Mouse (Mus musculus) thymus, postnatal 14 days (tissue): ENCODE data around the gene Cda.

ENCODE experiments used
- DNase-seq: peaks from one replicate; pipeline ENCODE4 v3.0.0; 2021

Gene Cda

DNA sequence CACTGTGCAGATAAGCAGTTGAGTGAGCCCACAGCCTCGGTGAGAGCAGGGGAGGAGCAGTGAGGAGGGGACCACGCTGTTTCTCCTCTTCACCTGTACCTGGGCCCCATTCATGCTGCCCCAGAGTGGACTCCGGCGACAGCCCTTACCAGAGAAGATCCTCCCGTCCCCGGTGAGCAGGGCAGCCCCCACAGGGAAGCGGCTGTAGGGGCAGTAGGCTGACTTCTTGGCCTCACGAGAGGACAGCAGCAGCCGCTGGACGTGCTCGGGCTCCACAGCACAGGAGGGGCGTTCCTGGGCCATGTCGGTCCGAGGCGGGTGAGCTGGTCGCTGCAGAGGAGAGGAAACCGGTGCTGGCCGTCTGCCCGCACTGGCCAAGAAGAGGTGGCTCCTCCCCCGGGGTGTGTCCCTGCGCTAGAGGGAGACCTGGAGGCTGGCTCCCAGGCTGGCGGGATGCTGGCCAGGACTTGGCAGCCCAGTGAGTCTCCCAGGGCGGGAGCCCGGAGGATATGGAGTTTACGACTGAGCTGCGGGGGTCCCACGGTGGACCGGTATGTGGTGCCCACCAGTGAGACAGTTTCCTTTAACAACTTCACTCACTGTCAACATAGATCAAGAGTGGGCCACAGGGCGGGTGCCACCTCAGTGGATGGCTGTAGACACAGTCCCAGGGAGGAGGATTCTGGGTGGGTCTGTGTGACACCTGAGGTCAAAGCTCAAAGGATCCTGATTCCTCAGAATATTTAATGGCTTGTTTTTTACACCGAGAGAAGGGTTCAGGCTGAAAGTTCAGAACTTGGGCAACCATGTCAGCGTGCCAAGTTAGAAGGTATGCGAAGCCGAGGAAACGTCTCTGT is at the start of gene Cda:
Gene Cda (minus strand): TSS at position 352 of the 857 bp plus-strand sequence.
- no peak for DNase-seq

DNA sequence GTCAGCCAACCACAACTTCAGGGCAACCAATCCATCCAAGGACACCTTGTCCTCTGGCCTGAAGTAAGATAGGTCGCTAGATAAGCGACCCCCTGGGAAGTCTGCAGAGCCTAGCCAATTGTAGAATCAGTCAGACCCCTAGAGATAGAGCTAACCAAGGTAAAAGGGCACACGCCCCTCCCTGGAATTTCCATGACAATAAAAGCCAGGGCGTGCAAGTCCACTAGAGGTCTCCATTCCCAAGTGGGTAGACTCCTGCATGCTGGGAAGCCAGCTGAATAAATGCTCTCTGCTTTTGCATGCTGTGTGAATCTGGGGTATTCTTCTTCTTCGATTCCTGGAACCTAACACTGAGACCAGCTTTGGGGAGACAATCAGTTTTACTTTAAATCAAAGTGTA is 48.6 kb upstream of the Cda start:
- DNase-seq: no peak

DNA sequence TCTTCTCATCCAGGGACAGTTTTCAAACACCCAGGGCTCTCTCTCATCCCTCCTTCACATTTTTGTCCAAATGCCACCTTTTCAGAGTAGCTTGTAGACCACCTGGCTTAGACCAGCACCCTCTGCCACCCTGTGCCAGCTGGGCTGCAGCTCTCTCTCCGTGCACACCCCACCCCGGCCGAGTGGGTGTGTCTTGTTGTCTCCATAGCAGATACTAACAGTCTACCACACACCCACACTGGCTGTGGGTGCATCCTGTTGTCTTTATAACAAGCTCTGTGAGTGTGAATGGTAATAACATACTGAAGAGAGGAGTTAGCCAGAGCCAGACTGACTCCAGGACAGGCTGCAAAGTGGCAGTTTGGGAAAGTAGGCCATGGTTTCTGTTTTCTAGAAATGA is 48.2 kb upstream of the Cda start:
- no peak for DNase-seq

DNA sequence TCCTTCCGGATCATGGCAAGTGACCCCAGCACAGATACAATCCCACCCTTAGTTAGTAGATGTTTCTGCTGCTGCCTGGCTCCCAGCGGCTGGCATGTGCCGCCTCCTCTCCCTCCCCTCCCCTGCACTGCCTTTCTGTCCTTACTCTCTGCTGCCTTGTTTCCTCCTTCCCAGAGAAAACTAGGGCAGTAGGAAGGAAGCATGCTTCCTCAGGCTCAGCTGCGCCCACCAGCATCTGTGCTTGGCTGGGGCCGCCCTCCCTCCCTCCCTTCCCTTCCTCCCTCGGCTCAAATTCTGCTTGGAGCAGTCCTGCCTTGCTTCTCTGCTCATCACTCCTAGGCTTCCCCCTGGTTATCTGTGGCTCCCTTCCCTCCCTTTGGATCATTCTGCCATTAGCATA is 46.9 kb upstream of the Cda start:
- DNase-seq: no peak

DNA sequence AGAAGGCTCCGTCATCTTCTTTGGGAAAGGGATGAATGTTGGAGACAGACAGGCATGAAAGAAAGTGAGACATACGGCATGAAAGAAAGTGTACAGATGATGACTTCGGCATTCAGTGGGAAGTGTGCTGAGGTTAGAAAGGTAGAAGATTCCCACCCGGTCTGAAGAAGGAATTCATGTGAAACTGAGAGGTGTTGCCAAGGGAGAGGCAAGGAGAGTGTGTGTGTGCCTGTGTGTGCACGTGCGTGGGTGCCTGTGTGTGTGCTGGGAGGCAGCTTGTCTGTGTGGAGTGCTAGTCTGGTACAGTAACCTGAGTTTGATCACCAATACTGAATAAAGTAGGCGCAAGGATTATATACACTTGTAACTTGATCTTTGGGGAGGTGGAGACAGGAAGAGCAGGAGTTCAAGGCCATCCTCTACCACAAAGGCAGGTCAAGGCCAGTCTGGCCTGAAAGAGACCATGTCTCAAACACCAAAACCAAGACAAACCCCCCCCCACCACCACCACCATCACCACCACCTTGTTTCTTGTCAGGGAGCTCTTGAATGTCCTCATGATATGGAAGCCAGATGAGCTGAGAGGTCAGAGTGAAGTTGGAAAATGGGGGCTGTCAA is 43.8 kb upstream of the Cda start:
- no peak for DNase-seq

DNA sequence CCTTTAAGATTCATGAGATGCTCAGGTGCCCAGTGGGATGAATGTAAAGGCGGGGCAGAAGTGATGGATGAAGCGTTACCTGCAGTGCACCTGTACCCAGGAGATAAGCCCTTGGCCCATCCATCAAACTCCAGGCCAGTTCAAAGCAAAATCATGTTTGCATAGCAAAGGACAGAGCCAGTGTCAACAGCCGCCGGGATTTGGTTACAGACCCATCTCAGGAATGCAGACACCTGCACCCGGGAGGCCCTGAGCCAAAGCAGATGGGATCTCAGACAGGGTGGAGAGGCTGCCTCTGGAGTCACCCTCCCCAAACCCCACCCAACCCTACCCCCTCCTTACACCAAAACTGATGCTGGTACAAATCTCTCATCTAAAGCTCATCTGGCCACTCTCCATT is 43.2 kb upstream of the Cda start:
- no peak for DNase-seq

DNA sequence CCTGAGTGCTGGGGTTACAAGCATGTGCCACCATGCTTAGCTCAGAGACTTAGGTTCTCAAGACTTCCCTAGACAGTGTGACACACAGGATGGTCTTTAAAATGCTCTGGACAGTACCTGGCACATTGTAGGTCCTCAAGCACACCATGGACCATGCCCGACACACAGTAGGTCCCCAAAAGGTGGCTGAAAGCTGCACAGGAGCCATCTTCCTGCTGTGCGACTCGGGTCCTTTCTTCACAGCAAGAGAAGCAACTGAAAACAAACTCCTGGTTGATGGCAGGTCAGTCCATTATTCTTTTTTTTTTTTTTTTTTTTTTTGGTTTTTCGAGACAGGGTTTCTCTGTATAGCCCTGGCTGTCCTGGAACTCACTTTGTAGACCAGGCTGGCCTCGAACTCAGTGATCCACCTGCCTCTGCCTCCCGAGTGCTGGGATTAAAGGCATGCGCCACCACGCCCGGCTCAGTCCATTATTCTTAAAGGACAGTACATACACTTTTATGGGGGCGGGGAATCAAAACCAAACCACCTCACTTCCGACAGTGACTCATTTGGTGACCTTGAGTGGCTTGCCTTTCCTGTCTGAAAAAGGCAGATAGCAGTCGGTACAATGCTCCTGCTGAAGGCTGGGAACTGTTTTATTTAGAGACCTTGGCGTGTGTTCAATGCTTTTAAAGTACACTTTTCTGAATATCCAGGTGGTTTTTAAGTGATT is 39.8 kb upstream of the Cda start:
- DNase-seq: no peak

DNA sequence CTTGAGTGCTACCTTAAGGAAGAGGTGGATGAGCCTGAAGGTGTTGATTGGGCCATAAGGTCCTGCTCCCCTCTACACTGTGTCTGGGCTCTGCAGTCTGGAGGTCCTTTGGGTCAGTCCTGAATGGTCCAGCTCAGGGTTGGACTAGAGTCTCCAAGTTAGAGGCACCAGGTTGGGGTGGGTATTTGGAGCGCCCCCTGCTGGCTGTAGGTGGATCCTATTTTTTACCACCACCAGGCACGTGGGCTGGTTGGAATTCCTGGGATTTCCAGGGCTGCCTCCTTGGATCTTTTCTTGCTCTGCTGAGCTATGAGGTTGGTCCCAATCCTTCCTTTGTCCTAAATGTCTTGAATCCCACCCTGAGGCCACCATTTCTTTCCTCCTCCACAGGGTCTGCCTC is 37.0 kb upstream of the Cda start:
- peak; percentile 29 for DNase-seq

DNA sequence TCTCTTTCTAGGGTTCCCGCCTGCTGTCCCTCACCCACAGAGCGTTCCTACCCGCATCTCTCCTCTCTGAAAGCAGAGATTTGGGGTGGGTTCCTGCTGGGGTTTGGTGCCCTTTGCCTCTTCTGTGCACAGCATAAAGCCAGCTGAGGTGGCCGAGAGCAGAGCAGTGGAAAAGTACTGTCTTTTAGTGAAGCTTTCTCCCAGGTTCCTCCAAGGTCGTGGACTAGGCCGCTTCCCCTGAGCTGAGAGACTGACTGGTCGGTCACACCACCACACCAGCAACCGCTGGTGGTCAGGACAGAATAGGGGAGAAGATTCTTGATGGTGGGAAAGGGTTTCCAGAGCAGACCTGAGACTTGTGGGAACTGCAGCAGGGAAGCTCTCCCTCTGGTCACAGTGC is 28.9 kb upstream of the Cda start:
- DNase-seq: no peak

DNA sequence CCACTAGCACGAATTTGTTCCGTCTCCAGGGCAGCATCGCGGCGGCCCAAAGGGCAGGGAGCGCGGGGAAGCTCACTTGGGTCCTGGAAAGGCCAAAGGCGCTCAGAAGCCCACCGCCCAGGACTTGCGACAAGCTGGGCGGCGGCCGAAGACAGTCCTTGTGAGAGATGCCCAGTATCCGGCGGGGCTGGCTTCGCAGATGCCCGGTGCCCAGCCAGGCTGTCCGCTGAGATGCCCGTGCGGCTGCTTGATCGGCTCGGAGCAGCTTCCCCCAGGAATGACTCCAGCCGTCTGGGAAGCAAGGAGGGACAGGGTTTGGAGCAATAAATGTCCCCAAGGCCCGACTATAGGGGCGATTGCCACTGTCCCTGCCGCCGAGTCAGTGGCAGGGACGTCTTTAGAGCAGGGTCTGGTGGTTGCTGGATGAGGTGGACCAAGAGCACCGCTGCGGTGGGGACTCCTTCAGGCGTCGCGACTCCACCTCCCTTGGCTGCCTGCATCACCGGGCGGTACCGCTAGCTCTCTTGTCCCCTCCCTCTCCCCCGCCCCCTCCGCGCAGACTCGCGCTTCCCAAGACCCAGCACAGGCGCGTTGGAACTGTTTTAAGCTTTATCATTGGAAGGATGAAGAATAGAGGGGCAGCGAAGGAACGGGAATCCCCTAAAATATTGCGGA is 28.3 kb upstream of the Cda start, which contains the start of gene Fam43b:
Gene Fam43b (minus strand): TSS at position 558 of the 675 bp plus-strand sequence.
- DNase-seq: no peak

DNA sequence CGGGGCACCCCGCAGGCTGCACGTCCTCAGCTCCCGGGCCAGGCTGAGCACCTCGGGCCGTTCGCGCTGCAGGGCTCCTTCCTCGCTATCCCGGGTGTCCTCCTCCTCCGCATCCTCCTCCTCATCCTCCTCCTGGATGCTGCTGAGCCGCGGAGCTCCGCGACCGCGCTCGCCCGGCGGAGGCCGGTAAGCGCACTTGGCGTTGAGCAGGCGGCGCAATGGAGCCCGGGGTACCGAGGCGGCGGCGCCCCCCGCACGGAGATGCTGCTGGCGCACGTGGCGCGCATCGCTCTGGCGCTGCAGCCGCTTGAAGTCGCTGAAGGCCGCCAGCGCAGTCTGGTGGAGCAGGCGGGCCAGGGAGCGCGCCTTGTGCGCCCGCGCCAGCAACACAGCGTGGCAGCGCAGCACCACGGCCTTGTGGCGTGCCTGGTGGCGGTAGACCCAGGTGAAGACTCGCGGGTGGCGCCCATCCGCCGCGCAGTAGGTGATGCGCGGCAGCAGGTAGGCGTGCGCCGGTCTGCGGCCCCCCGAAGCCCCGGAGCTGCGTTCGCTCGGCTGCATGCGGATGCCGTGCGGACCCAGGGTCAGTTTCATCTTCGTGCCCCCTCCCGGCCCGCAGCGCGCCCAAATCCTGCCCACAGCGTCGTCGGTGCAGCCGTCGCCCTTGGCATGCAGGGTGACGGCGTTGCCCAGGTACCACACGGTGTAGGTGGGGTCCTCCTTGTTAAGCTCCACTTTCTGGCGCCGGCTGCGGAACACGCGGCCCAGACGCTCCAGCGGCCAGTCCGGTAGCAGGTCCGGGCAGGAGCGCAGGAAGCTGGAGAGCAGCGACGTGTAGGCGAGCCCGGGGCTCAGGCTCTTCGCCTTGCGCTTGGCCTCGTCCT is 27.5 kb upstream of the Cda start:
- no peak for DNase-seq

DNA sequence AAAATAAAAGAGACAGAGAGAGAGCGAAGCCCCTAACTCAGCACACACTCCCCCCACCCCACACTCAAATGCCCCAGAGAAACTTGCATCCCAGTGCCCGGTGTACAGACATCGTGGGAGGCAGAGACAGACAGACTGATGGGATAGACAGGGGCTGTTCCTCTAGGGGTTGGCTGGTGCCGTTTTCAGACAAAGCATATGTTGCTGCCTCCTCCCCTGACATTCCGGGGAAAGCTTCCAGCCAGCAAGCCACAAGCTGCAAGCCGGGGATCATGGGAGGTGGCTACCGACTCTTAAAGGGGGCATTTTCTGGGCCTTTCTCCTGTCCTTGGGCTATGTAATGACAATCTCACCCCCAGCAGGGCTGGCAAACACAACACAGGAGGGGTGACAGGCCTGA is 25.9 kb upstream of the Cda start:
- no peak for DNase-seq

DNA sequence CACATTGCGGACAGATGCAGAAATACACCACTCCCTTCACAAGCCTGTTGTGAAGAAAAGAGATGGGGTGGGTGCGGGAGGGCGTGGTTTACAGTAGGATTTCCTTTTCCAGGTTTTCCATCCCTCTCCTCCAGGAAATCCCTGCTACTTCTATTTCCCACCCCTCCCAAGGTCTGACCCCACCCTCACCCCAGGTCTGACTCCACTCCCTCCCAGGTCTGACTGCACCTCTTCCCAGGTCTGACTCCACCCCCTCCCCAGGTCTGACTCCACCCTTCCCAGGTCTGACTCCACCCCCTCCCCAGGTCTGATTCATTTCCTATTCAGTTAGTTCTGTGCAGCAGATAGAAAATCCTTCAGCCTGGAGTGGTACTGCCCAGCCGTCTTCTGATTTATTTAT is 16.0 kb upstream of the Cda start:
- DNase-seq: no peak

DNA sequence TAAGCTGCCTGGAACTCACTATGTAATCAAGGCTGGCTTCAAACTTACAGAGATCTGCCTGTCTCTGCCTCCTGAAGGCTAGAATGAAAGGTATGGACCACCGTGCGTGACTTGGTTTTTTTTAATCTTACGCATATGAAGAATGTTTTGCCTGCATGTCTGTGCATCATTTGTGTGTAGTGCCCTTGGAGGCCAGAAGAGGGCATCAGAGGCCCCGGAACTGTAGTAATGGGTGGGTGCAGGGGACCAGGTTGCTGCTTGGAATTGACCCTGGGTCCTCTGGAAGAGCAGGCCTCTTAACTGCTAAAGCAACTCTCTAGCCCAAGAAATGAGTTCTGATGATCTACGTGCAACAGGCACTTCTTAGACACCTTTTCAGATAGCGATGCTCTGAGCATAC is 14.7 kb upstream of the Cda start:
- DNase-seq: no peak

DNA sequence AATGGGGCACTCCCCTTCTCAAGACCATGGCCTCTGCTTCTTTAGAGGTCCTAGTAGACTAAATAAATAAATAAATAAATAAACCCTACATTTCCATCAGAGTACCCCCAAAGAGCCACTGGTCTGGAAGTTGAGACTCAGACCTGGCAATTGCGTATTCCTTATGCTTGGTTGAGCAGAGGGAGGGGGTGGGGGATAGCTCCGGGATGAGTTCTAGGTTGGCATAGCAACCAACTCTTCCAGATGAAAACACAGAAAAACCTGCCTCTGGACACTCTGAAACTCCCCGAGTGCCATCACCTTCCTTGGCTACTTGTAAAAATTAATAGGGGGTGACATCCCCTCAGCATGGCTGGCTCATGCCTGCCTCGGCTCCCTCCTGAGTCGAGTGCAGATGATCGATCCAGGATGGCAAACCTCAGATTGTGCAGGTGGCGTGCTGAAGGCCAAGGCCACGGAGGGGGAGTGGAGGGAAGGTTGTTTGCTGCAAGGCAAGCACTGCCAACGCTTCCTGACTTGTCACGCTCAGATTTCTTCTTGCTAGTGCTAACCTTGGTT is 12.4 kb upstream of the Cda start:
- no peak for DNase-seq

DNA sequence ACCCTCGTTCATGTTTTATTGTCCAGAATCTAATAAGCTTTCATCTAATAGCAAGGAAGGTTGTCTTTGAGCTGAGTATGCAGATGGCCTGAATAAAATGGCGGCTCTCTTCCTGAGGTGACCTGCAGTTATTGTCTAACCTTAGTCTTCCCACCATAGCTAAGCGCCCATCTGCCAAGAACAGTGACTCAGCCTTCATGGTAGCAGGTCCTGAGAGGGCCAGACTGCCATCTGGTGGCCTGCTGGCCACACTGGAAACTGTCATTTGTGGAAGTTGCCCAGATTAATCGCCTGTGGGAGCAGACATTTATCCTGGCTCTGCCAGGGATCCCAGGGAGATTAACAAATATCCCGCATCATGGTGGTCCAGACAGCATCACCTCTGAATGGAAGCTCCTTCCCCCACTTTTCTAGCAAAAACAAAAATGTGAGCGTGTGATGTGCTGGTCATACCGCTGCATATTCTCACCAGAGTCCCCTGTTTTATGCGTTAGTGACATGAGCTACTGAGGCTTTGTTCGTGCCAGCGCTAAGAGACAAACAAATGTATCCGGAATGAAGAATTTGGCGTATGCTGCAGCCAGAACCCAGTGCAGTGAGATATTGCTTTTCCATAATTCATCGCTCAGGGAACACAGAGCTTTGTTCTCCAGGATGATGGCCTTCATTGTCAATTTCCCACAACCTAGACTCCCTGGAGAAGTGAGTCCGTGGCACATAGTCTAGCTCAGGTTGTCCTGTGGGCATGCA is 11.5 kb upstream of the Cda start:
- no peak for DNase-seq

DNA sequence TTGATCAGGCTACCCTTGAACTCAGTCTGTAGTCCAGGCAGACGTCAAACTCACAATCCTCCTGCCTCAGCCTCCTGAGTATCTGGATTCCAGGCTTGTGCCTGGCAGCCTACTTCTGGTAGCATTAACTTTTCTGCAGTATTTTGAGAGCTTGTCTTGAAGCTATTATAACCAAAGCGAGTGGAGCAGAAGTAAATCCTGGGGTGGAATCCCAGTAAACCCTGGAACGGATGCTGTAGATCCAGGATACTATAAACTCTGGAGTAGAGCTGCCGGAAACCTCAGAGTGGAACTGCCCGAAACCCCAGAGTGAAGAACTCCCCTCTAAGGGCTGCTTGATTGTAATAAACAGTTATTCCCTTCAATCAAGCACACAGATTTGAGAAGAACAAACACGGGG is 9.7 kb upstream of the Cda start:
- DNase-seq: no peak

DNA sequence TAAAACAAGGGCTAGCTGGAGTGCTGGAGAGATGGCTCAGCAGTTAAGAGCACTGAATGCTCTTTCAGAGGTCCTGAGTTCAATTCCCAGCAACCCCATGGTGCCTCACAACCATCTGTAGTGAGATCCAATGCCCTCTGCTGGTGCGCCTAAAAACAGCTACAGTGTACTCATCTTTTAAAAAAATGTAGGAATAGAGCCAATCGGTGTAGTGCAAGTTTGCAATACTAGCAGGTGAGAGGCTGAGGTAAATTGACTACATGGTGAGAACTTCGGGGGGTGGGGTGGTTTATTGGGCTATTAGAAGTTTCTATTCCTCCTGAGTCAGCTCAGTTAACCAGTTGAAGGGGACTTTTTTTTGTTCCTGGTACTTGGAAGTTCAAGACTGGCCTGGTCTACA is 7.3 kb upstream of the Cda start:
- DNase-seq: no peak

DNA sequence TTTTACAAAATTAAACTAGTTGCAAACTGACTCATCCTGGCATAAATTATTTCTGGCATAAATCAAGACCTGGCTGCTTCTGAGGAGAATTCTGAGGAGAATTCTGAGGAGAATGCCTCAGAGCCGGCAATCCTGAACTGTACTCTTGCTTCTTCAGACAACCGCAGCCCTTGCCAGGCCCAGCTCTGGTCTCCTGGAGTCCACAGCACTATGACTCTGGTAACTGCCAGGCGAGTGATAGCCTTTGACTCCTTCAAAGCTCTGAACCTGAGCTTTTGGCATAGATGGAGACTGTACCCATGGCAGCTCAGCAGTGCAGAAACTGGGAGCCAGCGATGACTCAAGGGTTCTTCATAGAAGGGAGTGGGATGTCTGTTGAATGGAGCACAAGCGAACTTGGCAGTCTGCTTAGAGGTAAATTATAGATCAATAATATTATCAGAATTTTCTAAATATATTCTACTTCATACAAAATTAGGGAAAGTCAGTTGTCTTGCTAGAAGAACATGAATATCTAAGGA is 3.3 kb upstream of the Cda start:
- DNase-seq: no peak

DNA sequence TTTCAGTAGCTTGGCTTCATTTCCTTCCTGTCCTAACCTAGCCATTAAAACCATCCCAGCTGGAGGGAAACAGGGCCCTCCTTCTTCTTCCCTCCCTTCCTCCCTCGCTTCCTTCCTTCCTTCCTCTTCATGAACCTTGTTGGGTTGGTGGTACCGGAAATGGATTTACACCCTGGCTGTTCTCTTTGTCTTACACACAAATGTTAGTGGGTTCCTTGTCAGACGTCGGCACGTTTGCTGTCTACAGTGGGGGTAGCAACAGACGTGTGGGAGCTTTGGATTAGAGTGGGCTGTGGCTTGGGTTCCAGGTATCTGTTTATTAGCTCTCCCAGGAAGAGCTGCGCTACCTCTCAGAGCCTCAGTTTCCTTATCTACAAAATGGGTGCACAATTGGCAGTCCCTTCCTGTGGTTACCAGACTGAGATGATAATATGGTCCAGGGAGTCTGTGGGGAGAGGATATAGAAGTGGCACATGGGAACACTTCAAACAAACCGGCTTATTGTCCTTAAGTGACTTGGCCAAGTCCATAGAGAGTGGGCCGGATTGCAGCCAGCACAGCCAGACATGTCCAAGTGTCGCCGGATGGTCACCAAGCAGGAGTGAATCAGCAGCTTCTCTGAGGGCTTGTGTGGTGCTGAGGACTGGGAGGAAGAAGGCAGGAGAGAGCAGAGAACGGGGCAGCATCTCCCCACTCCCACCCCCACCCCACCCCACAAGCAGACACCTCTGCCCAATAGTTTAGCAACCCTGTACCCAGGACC is 887 bp upstream of the Cda start:
- no peak for DNase-seq
